Mouse (Mus musculus): Measurements from ENCODE around the gene Sec14l5.

DNA sequence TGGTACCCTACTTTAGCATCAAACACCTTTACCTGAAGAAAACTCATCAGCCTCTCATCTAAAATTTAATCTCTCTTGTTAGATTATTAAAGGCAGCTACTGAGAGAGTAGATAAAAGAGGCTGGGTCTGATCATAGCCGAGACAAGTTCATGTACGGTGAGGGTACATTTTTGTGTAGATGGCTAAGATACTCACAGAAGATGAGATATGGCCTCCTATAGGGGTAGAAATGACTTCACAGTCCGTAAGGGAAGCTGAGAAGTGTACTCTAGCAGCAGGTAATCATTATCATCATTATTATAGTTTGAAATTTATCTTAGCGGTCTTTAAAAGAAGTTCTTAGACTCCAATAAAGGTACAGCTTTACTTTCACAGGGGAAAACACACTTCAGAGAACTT, 86.1 kb downstream of the Sec14l5 start:
- TF ChIP-seq FLI1 (IDR thresholded peaks at IDR 0.05; ENCODE audit: low read length) (no peak), GATA1 (IDR thresholded peaks at IDR 0.05; ENCODE audit: borderline replicate concordance, low read length) (no peak)
